ENCODE assay signal across 8 mouse cellular contexts in the genomic region with DNA sequence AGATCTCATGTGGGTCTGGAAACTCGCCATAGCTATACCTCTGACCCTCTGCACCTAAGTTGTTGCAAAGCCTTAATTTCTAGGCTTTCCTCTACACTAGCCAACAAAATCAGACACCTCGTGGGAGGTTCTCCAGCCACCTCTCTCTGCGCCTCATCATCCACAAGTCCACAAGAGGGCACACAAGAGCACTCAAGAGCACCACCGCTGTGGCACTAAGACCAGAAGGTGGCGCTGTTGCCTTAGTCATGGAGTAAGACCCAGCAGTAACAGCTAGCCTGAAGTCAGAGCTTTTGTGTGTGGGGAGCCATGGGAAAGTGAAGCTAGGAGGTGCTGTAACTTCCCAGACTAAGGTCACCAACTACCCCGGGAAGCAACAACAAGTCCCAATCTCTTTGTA. TPM values are rescaled to one million over a fixed set of nuclear protein-coding genes. Genes with fewer than 3 reads are reported as not detected.
A peak's percentile ranks its signal among the peaks of the same experiment; 100 is the strongest.
DNase-seq lines count a peak whose midpoint lies in the region; ATAC-seq and TF ChIP-seq lines count a peak whose summit lies in the region.

No protein-coding gene starts in this region.

- peak; percentile 98 for TF ChIP-seq RAD21 in MEL (IDR thresholded peaks at IDR 0.05; ENCODE audit: low read depth, low read length)

- H3K36me3 ChIP-seq in MEL (ENCODE audit: control insufficient read depth in 1 of 2, insufficient read depth in 2 of 2, low read length in 2 of 2), result no peaks in the 10 kb centered on the region
- H3K36me3 ChIP-seq in forebrain, postnatal 0 days (ENCODE audit: insufficient read depth), result no peaks in the 10 kb centered on the region
- no peaks in the 10 kb centered on the region for H3K36me3 ChIP-seq in lung, embryonic 14.5 days (ENCODE audit: insufficient read depth)

- no peaks in the 10 kb centered on the region for H3K9me3 ChIP-seq in MEL (replicated peaks; ENCODE audit: insufficient read depth, low read length)
- H3K9me3 ChIP-seq in forebrain, postnatal 0 days (ENCODE audit: low read length), result no peaks in the 10 kb centered on the region
- H3K9me3 ChIP-seq in lung, embryonic 14.5 days (ENCODE audit: low read depth, low read length), result no peaks in the 10 kb centered on the region

- no peak overlapping the region for H3K4me2 ChIP-seq in forebrain, postnatal 0 days (ENCODE audit: low read depth)
- no peak overlapping the region for H3K4me2 ChIP-seq in lung, embryonic 14.5 days

- no peak overlapping the region for H3K4me3 ChIP-seq in MEL (ENCODE audit: control insufficient read depth in 1 of 2, insufficient read depth in 1 of 2, low read depth in 2 of 2, low read length in 2 of 2)
- no peak overlapping the region for H3K4me3 ChIP-seq in cerebellum, adult 2 months (replicated peaks; ENCODE audit: insufficient read depth, low read depth, low read length)
- H3K4me3 ChIP-seq in forebrain, postnatal 0 days (ENCODE audit: low read depth, low read length), result no peak overlapping the region
- no peak overlapping the region for H3K4me3 ChIP-seq in layer of hippocampus, adult 2 months
- no peak overlapping the region for H3K4me3 ChIP-seq in lung, embryonic 14.5 days (ENCODE audit: low read depth, low read length)

- TF ChIP-seq CTCF in MEL (IDR thresholded peaks at IDR 0.05 in 2 of 3, conservative IDR thresholded peaks at IDR 0.05 in 1 of 3; ENCODE audit: control insufficient read depth in 1 of 3, insufficient read depth in 1 of 3, low read depth in 2 of 3, low read length in 3 of 3, poor library complexity in 1 of 3, severe bottlenecking in 1 of 3), result peak; percentile 96 to 100 (median 100); a peak in 5 of 6 replicates
- peak; percentile 100 for TF ChIP-seq CTCF in cerebellum, adult 2 months (IDR thresholded peaks at IDR 0.05; ENCODE audit: borderline replicate concordance, insufficient read depth, low read depth, low read length)
- TF ChIP-seq CTCF in forebrain, postnatal 0 days (IDR thresholded peaks at IDR 0.05; ENCODE audit: low read depth), result peak; percentile 100
- peak; percentile 100; the same call in 1 of the 2 replicates for TF ChIP-seq CTCF in layer of hippocampus, adult 2 months (conservative IDR thresholded peaks at IDR 0.05)
- TF ChIP-seq CTCF in lung, embryonic 14.5 days (IDR thresholded peaks at IDR 0.05; ENCODE audit: low read depth), result peak; percentile 100

- no peaks in the 10 kb centered on the region for H3K4me1 ChIP-seq in MEL (ENCODE audit: control insufficient read depth in 1 of 2, insufficient read depth in 2 of 2, low read length in 2 of 2)
- no peaks in the 10 kb centered on the region for H3K4me1 ChIP-seq in cerebellum, adult 2 months (ENCODE audit: control insufficient read depth, insufficient read depth, low read length)
- H3K4me1 ChIP-seq in forebrain, postnatal 0 days (ENCODE audit: insufficient read depth), result no peaks in the 10 kb centered on the region
- H3K4me1 ChIP-seq in lung, embryonic 14.5 days (ENCODE audit: insufficient read depth), result no peaks in the 10 kb centered on the region

- no peak for TF ChIP-seq EP300 in MEL (IDR thresholded peaks at IDR 0.05; ENCODE audit: low read depth in 1 of 2, low read length in 2 of 2)

- ATAC-seq in forebrain, postnatal 0 days, result peak; percentile 98
- ATAC-seq in lung, embryonic 14.5 days (ENCODE audit: insufficient read depth), result peak; percentile 91

- DNase-seq in MEL (ENCODE audit: low read depth, low spot score), result peak; percentile 93
- peak; percentile 84 to 91 for DNase-seq in cerebellum, adult 2 months
- peak; percentile 100 for DNase-seq in forebrain, postnatal 0 days
- DNase-seq in heart, postnatal 4 days, result peak; percentile 97
- peak; percentile 91 to 98 for DNase-seq in layer of hippocampus, adult 2 months (ENCODE audit: low spot score in 2 of 2)
- DNase-seq in lung, embryonic 14.5 days, result peak; percentile 100
- DNase-seq in ovary, postnatal 10 days (ENCODE audit: low spot score), result peak; percentile 85
- DNase-seq in thymus, postnatal 0 days (ENCODE audit: low spot score), result peak; percentile 93

- H3K27me3 ChIP-seq in MEL (ENCODE audit: control insufficient read depth in 1 of 2, insufficient read depth in 2 of 2, low read length in 2 of 2), result no peaks in the 10 kb centered on the region
- no peaks in the 10 kb centered on the region for H3K27me3 ChIP-seq in cerebellum, adult 2 months (ENCODE audit: control insufficient read depth, insufficient read depth, low read length)
- H3K27me3 ChIP-seq in forebrain, postnatal 0 days (ENCODE audit: insufficient read depth, low read length), result no peaks in the 10 kb centered on the region
- H3K27me3 ChIP-seq in lung, embryonic 14.5 days (ENCODE audit: insufficient read depth, low read length), result no peaks in the 10 kb centered on the region

- H3K79me2 ChIP-seq in MEL (ENCODE audit: control insufficient read depth, insufficient read depth, low read length, poor library complexity), result no peaks in the 10 kb centered on the region

- TF ChIP-seq POLR2A in MEL (IDR thresholded peaks at IDR 0.05; ENCODE audit: control insufficient read depth in 1 of 2, insufficient read depth in 1 of 2, low read depth in 1 of 2, low read length in 2 of 2, poor library complexity in 1 of 2), result no peak
- TF ChIP-seq POLR2A in cerebellum, adult 2 months (IDR thresholded peaks at IDR 0.05; ENCODE audit: borderline replicate concordance, insufficient read depth, low read length), result no peak

- no peak overlapping the region for H3K27ac ChIP-seq in MEL (ENCODE audit: control insufficient read depth, low read depth, low read length)
- H3K27ac ChIP-seq in cerebellum, adult 2 months (ENCODE audit: insufficient read depth, low read length), result no peak overlapping the region
- no peak overlapping the region for H3K27ac ChIP-seq in forebrain, postnatal 0 days (ENCODE audit: low read depth, low read length)
- no peak overlapping the region for H3K27ac ChIP-seq in layer of hippocampus, adult 2 months
- no peak overlapping the region for H3K27ac ChIP-seq in lung, embryonic 14.5 days (ENCODE audit: low read depth)

- WGBS in cerebellum, adult 2 months, result 1% methylated on average over 6 of the region's 6 CpGs
- 2% methylated on average over 6 of the region's 6 CpGs for WGBS in forebrain, postnatal 0 days
- WGBS in lung, embryonic 14.5 days, result 2% methylated on average over 6 of the region's 6 CpGs

- no peak overlapping the region for H3K9ac ChIP-seq in MEL (ENCODE audit: control insufficient read depth, low read depth, low read length, poor library complexity, severe bottlenecking)
- no peak overlapping the region for H3K9ac ChIP-seq in forebrain, postnatal 0 days
- no peak overlapping the region for H3K9ac ChIP-seq in lung, embryonic 14.5 days

TF ChIP-seq in MEL, 35 proteins besides CTCF, POLR2A, EP300 and RAD21:
- TF ChIP-seq MYB (IDR thresholded peaks at IDR 0.05; ENCODE audit: low read depth, low read length), result no peak
- TF ChIP-seq SIN3A (IDR thresholded peaks at IDR 0.05; ENCODE audit: low read length), result no peak
- peak; percentile 97 for TF ChIP-seq ZC3H11A (IDR thresholded peaks at IDR 0.05; ENCODE audit: low read depth, low read length)
- peak; percentile 99 for TF ChIP-seq SMC3 (IDR thresholded peaks at IDR 0.05; ENCODE audit: low read depth, low read length)
- TF ChIP-seq JUND (IDR thresholded peaks at IDR 0.05; ENCODE audit: low read depth, low read length), result peak; percentile 47; the same call in 1 of the 2 replicates
- 0 out of 2 replicates have a peak, but pooled peaks have one; percentile 7 for TF ChIP-seq USF1 (IDR thresholded peaks at IDR 0.05; ENCODE audit: low read depth, low read length)
TF ChIP-seq in MEL: peak in this region for 4.

RNA-seq across cellular contexts. Expression of a gene that starts 53.6 kb away (rescaled TPM):
- 11.8 and 12.0 TPM in 2 replicates for total RNA-seq in MEL (2012; rRNA removed)
- polyA plus RNA-seq in MEL (2012; ENCODE audit: insufficient read depth in 1 of 2, insufficient read length in 2 of 2, low read depth in 1 of 2, low replicate concordance in 2 of 2, missing spikeins in 1 of 2), result 10 to 100 TPM in 1 of 2 experiments, not detected in 1; 17.4 TPM
- polyA plus RNA-seq in cerebellum, adult 2 months (2012; rRNA removed), result 38.2 and 39.8 TPM in 2 replicates
- 25.2 and 30.6 TPM in 2 replicates for total RNA-seq in forebrain, postnatal 0 days (2014; rRNA removed)
- polyA plus RNA-seq in forebrain, postnatal 0 days (2015; fragmentation: Nextera tagmentation; extraction: Ambion mirVana), result 12.7 and 16.7 TPM in 2 replicates
- total RNA-seq in heart, postnatal 4 days (2021), result 10 to 100 TPM; 27.4 to 29.7 TPM
- 10 to 100 TPM; 51.9 to 52.5 TPM for total RNA-seq in layer of hippocampus, adult 2 months (2021)
- polyA plus RNA-seq in lung, embryonic 14.5 days (2014; fragmentation: Nextera tagmentation; extraction: Ambion mirVana), result 21.1 and 23.0 TPM in 2 replicates
- 10.3 and 11.0 TPM in 2 replicates for polyA plus RNA-seq in thymus, postnatal 0 days (2015; fragmentation: Nextera tagmentation; extraction: Ambion mirVana)
